Mouse (Mus musculus) E14TG2a.4 (cell line): ENCODE measurements at regions not wholly inside any gene's neighbourhood (a gene's known extent, or its start where the extent isn't known, plus 50 kb on each side); places are given as distances from the start of the nearest gene placed in this dataset.

ENCODE experiments used
- CTCF ChIP-seq: conservative IDR thresholded peaks from 2 replicates; pipeline ENCODE4 v1.5.1; 2014; ENCODE audit warnings: low read length
- NANOG ChIP-seq: IDR thresholded peaks from 2 replicates; pipeline ENCODE4 v1.6.1; 2014; ENCODE audit warnings: borderline replicate concordance, low read length, mixed read lengths
- POU5F1 ChIP-seq: IDR thresholded peaks from 2 replicates; pipeline ENCODE4 v1.6.1; 2014; ENCODE audit warnings: low read length, borderline replicate concordance

GRCm38 (mm10) chr12:106178688-106179205 is 168.7 kb downstream of the Vrk1 start:
- no peak for TF ChIP-seq CTCF
- TF ChIP-seq POU5F1: no peak
- no peak for TF ChIP-seq NANOG
